Mouse (Mus musculus): ENCODE data around the gene Tax1bp3. TPM values are rescaled to one million over a fixed set of nuclear protein-coding genes. Genes with fewer than 3 reads are reported as not detected.

Gene Tax1bp3
- polyA plus RNA-seq, 1 experiment from 2014 or later = 270 TPM

GRCm38 (mm10) chr11:73177509-73177875 is 609 bp downstream of the Tax1bp3 start:
- no peaks in the 10 kb centered on the region for H3K27me3 ChIP-seq (ENCODE audit: control insufficient read depth, insufficient read depth, low read length)
- H3K4me2 ChIP-seq (ENCODE audit: low read length) = peak overlapping the region; percentile 70
- H3K27ac ChIP-seq (replicated peaks in 1 of 2; ENCODE audit: control insufficient read depth in 1 of 2, insufficient read depth in 1 of 2, low read depth in 2 of 2, low read length in 2 of 2) = peak overlapping the region; percentile 98 to 100
- peak overlapping the region; percentile 94 for H3K9ac ChIP-seq (ENCODE audit: low read length)
- no peaks in the 10 kb centered on the region for H3K9me3 ChIP-seq (ENCODE audit: control insufficient read depth, low read length)
- ATAC-seq (ENCODE audit: insufficient number of reproducible peaks, insufficient read depth, low FRiP score, low read depth) = peak; percentile 87
- H3K4me3 ChIP-seq (ENCODE audit: control insufficient read depth in 1 of 2, insufficient read depth in 1 of 2, low read depth in 1 of 2, low read length in 2 of 2) = peak overlapping the region; percentile 99
- under 1% methylated on average over 28 of the region's 28 CpGs for WGBS
- H3K4me1 ChIP-seq (ENCODE audit: control insufficient read depth in 2 of 2, insufficient read depth in 2 of 2, low read length in 2 of 2) = peaks cover 12 to 28% of the 10 kb centered on the region in 2 experiments
- peaks cover 49% of the 10 kb centered on the region for H3K36me3 ChIP-seq (ENCODE audit: control insufficient read depth, insufficient read depth, low read length)

- no peaks in the 10 kb centered on the region for H3K27me3 ChIP-seq (ENCODE audit: control insufficient read depth, insufficient read depth, low read length)
- H3K27ac ChIP-seq (replicated peaks in 1 of 2; ENCODE audit: control insufficient read depth in 1 of 2, insufficient read depth in 1 of 2, low read depth in 2 of 2, low read length in 2 of 2) = peak overlapping the region; percentile 70 to 98
- H3K36me3 ChIP-seq (ENCODE audit: control insufficient read depth, insufficient read depth, low read length) = peaks cover 51% of the 10 kb centered on the region
- H3K4me1 ChIP-seq (ENCODE audit: control insufficient read depth in 2 of 2, insufficient read depth in 2 of 2, low read length in 2 of 2) = peaks cover 10 to 26% of the 10 kb centered on the region in 2 experiments
- peak overlapping the region; percentile 94 for H3K9ac ChIP-seq (ENCODE audit: low read length)
- peak overlapping the region; percentile 70 for H3K4me2 ChIP-seq (ENCODE audit: low read length)
- no peak for ATAC-seq (ENCODE audit: insufficient number of reproducible peaks, insufficient read depth, low FRiP score, low read depth)
- 5% methylated on average over 2 of the region's 2 CpGs for WGBS
- peak overlapping the region; percentile 99 for H3K4me3 ChIP-seq (ENCODE audit: control insufficient read depth in 1 of 2, insufficient read depth in 1 of 2, low read depth in 1 of 2, low read length in 2 of 2)
- no peaks in the 10 kb centered on the region for H3K9me3 ChIP-seq (ENCODE audit: control insufficient read depth, low read length)
Measured at GRCm38 (mm10) chr11:73177895-73178294, 1.0 kb downstream of the Tax1bp3 start.

GRCm38 (mm10) chr11:73185872-73186615 is 9.2 kb downstream of the Tax1bp3 start:
- Histone ChIP-seq H3K4me2 (ENCODE audit: low read length) (no peak overlapping the region), H3K27me3 (ENCODE audit: control insufficient read depth, insufficient read depth, low read length) (no peaks in the 10 kb centered on the region), H3K9ac (ENCODE audit: low read length) (no peak overlapping the region), H3K36me3 (ENCODE audit: control insufficient read depth, insufficient read depth, low read length) (peaks cover 85% of the 10 kb centered on the region), H3K27ac (replicated peaks in 1 of 2; ENCODE audit: control insufficient read depth in 1 of 2, insufficient read depth in 1 of 2, low read depth in 2 of 2, low read length in 2 of 2) (no peak overlapping the region), H3K9me3 (ENCODE audit: control insufficient read depth, low read length) (no peaks in the 10 kb centered on the region), H3K4me3 (ENCODE audit: control insufficient read depth in 1 of 2, insufficient read depth in 1 of 2, low read depth in 1 of 2, low read length in 2 of 2) (no peak overlapping the region), H3K4me1 (ENCODE audit: control insufficient read depth in 2 of 2, insufficient read depth in 2 of 2, low read length in 2 of 2) (no peaks in the 10 kb centered on the region)
- WGBS = 85% methylated on average over 10 of the region's 10 CpGs
- no peak for ATAC-seq (ENCODE audit: insufficient number of reproducible peaks, insufficient read depth, low FRiP score, low read depth)

GRCm38 (mm10) chr11:73187231-73187630 is 10.3 kb downstream of the Tax1bp3 start:
- Histone ChIP-seq H3K36me3 (ENCODE audit: control insufficient read depth, insufficient read depth, low read length) (peaks cover 92% of the 10 kb centered on the region), H3K27ac (replicated peaks in 1 of 2; ENCODE audit: control insufficient read depth in 1 of 2, insufficient read depth in 1 of 2, low read depth in 2 of 2, low read length in 2 of 2) (no peak overlapping the region), H3K9me3 (ENCODE audit: control insufficient read depth, low read length) (no peaks in the 10 kb centered on the region), H3K9ac (ENCODE audit: low read length) (no peak overlapping the region), H3K27me3 (ENCODE audit: control insufficient read depth, insufficient read depth, low read length) (no peaks in the 10 kb centered on the region), H3K4me2 (ENCODE audit: low read length) (no peak overlapping the region), H3K4me3 (ENCODE audit: control insufficient read depth in 1 of 2, insufficient read depth in 1 of 2, low read depth in 1 of 2, low read length in 2 of 2) (no peak overlapping the region), H3K4me1 (ENCODE audit: control insufficient read depth in 2 of 2, insufficient read depth in 2 of 2, low read length in 2 of 2) (no peaks in the 10 kb centered on the region)
- no peak for ATAC-seq (ENCODE audit: insufficient number of reproducible peaks, insufficient read depth, low FRiP score, low read depth)
- 83% methylated on average over 6 of the region's 6 CpGs for WGBS

GRCm38 (mm10) chr11:73193047-73193446 is 16.2 kb downstream of the Tax1bp3 start:
- Histone ChIP-seq H3K9me3 (ENCODE audit: control insufficient read depth, low read length) (no peaks in the 10 kb centered on the region), H3K9ac (ENCODE audit: low read length) (no peak overlapping the region), H3K4me1 (ENCODE audit: control insufficient read depth in 2 of 2, insufficient read depth in 2 of 2, low read length in 2 of 2) (peaks cover 0 to 3% of the 10 kb centered on the region in 2 experiments; a peak in 1 of 4 replicates), H3K27ac (replicated peaks in 1 of 2; ENCODE audit: control insufficient read depth in 1 of 2, insufficient read depth in 1 of 2, low read depth in 2 of 2, low read length in 2 of 2) (no peak overlapping the region), H3K36me3 (ENCODE audit: control insufficient read depth, insufficient read depth, low read length) (peaks cover 55% of the 10 kb centered on the region), H3K4me3 (ENCODE audit: control insufficient read depth in 1 of 2, insufficient read depth in 1 of 2, low read depth in 1 of 2, low read length in 2 of 2) (no peak overlapping the region), H3K27me3 (ENCODE audit: control insufficient read depth, insufficient read depth, low read length) (no peaks in the 10 kb centered on the region), H3K4me2 (ENCODE audit: low read length) (no peak overlapping the region)
- ATAC-seq (ENCODE audit: insufficient number of reproducible peaks, insufficient read depth, low FRiP score, low read depth) = no peak
- 68% methylated on average over 6 of the region's 6 CpGs for WGBS

GRCm38 (mm10) chr11:73194444-73194843 is 17.6 kb downstream of the Tax1bp3 start:
- whole genome bisulfite sequencing = 66% methylated on average over 2 of the region's 2 CpGs
- no peak overlapping the region for H3K9ac ChIP-seq (ENCODE audit: low read length)
- no peak overlapping the region for H3K4me3 ChIP-seq (ENCODE audit: control insufficient read depth in 1 of 2, insufficient read depth in 1 of 2, low read depth in 1 of 2, low read length in 2 of 2)
- no peak overlapping the region for H3K27ac ChIP-seq (replicated peaks in 1 of 2; ENCODE audit: control insufficient read depth in 1 of 2, insufficient read depth in 1 of 2, low read depth in 2 of 2, low read length in 2 of 2)
- no peaks in the 10 kb centered on the region for H3K27me3 ChIP-seq (ENCODE audit: control insufficient read depth, insufficient read depth, low read length)
- H3K4me1 ChIP-seq (ENCODE audit: control insufficient read depth in 2 of 2, insufficient read depth in 2 of 2, low read length in 2 of 2) = peaks cover 0 to 8% of the 10 kb centered on the region in 2 experiments; a peak in 2 of 4 replicates
- no peaks in the 10 kb centered on the region for H3K9me3 ChIP-seq (ENCODE audit: control insufficient read depth, low read length)
- no peak for ATAC-seq (ENCODE audit: insufficient number of reproducible peaks, insufficient read depth, low FRiP score, low read depth)
- H3K36me3 ChIP-seq (ENCODE audit: control insufficient read depth, insufficient read depth, low read length) = peaks cover 42% of the 10 kb centered on the region
- H3K4me2 ChIP-seq (ENCODE audit: low read length) = no peak overlapping the region

- no peak for ATAC-seq (ENCODE audit: insufficient number of reproducible peaks, insufficient read depth, low FRiP score, low read depth)
- H3K9me3 ChIP-seq (ENCODE audit: control insufficient read depth, low read length) = no peaks in the 10 kb centered on the region
- H3K4me1 ChIP-seq (ENCODE audit: control insufficient read depth in 2 of 2, insufficient read depth in 2 of 2, low read length in 2 of 2) = peaks cover 0 to 8% of the 10 kb centered on the region in 2 experiments; a peak in 2 of 4 replicates
- no peak overlapping the region for H3K27ac ChIP-seq (replicated peaks in 1 of 2; ENCODE audit: control insufficient read depth in 1 of 2, insufficient read depth in 1 of 2, low read depth in 2 of 2, low read length in 2 of 2)
- peaks cover 14% of the 10 kb centered on the region; the same call in 1 of the 2 replicates for H3K36me3 ChIP-seq (ENCODE audit: control insufficient read depth, insufficient read depth, low read length)
- 2% methylated on average over 1 of the region's 1 CpGs for WGBS
- H3K4me3 ChIP-seq (ENCODE audit: control insufficient read depth in 1 of 2, insufficient read depth in 1 of 2, low read depth in 1 of 2, low read length in 2 of 2) = peak overlapping the region; percentile 55 to 81
- peak overlapping the region; percentile 98 for H3K4me2 ChIP-seq (ENCODE audit: low read length)
- peak overlapping the region; percentile 87 for H3K9ac ChIP-seq (ENCODE audit: low read length)
- no peaks in the 10 kb centered on the region for H3K27me3 ChIP-seq (ENCODE audit: control insufficient read depth, insufficient read depth, low read length)
Measured at GRCm38 (mm10) chr11:73198190-73198589, 21.3 kb downstream of the Tax1bp3 start.
